Mouse (Mus musculus) embryonic facial prominence, embryonic 13.5 days (tissue): ENCODE data around the gene Coasy. TPM values are rescaled to one million over a fixed set of nuclear protein-coding genes. Genes with fewer than 3 reads are reported as not detected.

Experiments used
- ATAC-seq: fragments of 200-750 bp; cut with Nextera tagmentation; 2 replicates; pipeline ENCODE4 v1.8.0; 2017; ENCODE audit warnings: low read depth; ENCODE audit not compliant: insufficient number of reproducible peaks, insufficient read depth, low FRiP score, low TSS enrichment
- H3K27ac ChIP-seq: fragments of 300-500 bp; sonication (generic); 2 replicates; pipeline ENCODE4 v1.5.1; 2015; ENCODE audit warnings: moderate library complexity, mild to moderate bottlenecking, inconsistent platforms
- H3K27me3 ChIP-seq: fragments of 300-500 bp; sonication (generic); 2 replicates; pipeline ENCODE4 v1.6.1; 2015; ENCODE audit warnings: mild to moderate bottlenecking, inconsistent platforms
- H3K36me3 ChIP-seq: fragments of 300-500 bp; sonication (generic); 2 replicates; pipeline ENCODE4 v1.6.1; 2015; ENCODE audit warnings: mild to moderate bottlenecking, inconsistent platforms
- H3K4me1 ChIP-seq: fragments of 300-500 bp; sonication (generic); 2 replicates; pipeline ENCODE4 v1.6.1; 2015; ENCODE audit warnings: inconsistent platforms
- H3K4me2 ChIP-seq: fragments of 300-500 bp; sonication (generic); 2 replicates; pipeline ENCODE4 v1.6.1; 2015; ENCODE audit warnings: moderate library complexity, mild to moderate bottlenecking, inconsistent platforms
- H3K4me3 ChIP-seq: fragments of 300-500 bp; sonication (generic); 2 replicates; pipeline ENCODE4 v1.5.1; 2015; ENCODE audit warnings: mild to moderate bottlenecking, inconsistent platforms
- H3K9ac ChIP-seq: fragments of 300-500 bp; sonication (generic); 2 replicates; pipeline ENCODE4 v1.6.1; 2015; ENCODE audit warnings: mild to moderate bottlenecking, inconsistent platforms
- H3K9me3 ChIP-seq: fragments of 300-500 bp; sonication (generic); 2 replicates; pipeline ENCODE4 v1.6.1; 2016; ENCODE audit warnings: inconsistent platforms
- WGBS: fragments of 180-500 bp; shearing (Covaris S2); methylation state at CpG from one replicate; pipeline ENCODE4 v1.1.7; 2015; ENCODE audit warnings: mixed read lengths; 5-methylcytosine and 5-hydroxymethylcytosine counted together
- polyA plus RNA-seq: library from polyadenylated mRNA; unstranded; fragments of >200 nt; fragmentation: Nextera tagmentation; extraction: Ambion mirVana; gene quantifications from 2 replicates; pipeline ENCODE4 v1.2.1, GENCODE M21; 2015

Gene Coasy
- polyA plus RNA-seq, 1 experiment from 2014 or later = 43.8 TPM

DNA sequence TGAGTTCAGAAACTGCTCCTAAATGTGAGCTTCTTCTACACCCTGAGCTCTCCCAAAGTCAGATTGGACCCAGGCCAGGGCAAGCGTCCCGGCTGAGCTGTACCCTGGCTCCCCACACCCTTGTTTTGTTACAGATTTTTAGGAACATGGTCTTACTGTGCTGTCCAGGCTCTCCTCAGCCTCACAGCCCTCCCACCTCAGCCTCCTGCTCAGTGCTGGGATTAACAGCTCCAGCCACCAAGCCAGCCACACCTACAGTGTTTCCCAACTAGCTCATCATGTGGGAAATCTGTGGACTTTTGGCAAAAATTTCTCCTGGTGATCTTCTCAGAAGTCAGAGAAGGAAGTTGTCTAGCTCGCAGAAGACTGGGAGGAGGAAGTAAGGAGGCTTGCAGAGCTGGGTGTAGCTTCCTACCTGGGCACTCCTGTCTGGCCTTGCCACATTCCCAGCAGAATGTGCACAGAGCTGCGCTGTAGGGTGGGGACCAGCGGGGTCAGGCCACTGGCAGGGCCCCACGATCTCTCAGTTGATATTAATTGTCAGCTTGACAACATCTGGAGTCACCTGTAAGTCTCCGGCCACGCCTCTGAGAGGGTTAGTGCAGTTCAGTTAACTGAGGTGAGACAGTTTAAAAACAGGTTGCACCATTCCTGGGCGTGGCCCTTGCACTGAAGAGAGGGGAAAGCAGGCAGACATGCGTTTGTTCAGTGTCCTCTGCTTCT is 29.5 kb upstream of the Coasy start:
- Histone ChIP-seq H3K9me3 (no peaks in the 10 kb centered on the region), H3K4me1 (no peaks in the 10 kb centered on the region), H3K27me3 (no peaks in the 10 kb centered on the region), H3K36me3 (peaks cover 74% of the 10 kb centered on the region), H3K27ac (no peak overlapping the region), H3K9ac (no peak overlapping the region), H3K4me2 (no peak overlapping the region), H3K4me3 (no peak overlapping the region)
- 89% methylated on average over 10 of the region's 10 CpGs for WGBS
- ATAC-seq = no peak

DNA sequence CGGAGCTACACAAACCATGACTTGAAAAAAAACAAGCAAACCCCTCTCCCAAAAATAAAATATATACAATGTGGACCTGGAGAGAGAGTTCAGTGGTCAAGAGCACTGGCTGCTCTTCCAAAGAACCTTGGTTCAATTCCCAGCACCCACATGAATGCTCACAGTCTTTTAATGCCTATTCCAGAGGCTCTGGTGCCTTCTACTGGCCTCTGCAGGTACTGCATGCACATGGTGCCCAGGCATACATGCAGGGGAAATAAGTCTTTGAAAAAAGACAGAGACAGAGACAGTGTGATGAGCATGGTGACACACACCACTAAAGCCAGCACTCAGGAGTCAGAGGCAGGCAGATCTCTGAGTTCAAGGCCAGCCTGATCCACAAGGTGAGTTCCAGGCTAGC is 28.4 kb upstream of the Coasy start:
- Histone ChIP-seq H3K9ac (no peak overlapping the region), H3K4me1 (peaks cover 3% of the 10 kb centered on the region; the same call in 1 of the 2 replicates), H3K36me3 (peaks cover 65% of the 10 kb centered on the region), H3K4me2 (no peak overlapping the region), H3K27ac (no peak overlapping the region), H3K4me3 (no peak overlapping the region), H3K9me3 (no peaks in the 10 kb centered on the region), H3K27me3 (no peaks in the 10 kb centered on the region)
- no peak for ATAC-seq
- WGBS = 97% methylated on average over 1 of the region's 1 CpGs

DNA sequence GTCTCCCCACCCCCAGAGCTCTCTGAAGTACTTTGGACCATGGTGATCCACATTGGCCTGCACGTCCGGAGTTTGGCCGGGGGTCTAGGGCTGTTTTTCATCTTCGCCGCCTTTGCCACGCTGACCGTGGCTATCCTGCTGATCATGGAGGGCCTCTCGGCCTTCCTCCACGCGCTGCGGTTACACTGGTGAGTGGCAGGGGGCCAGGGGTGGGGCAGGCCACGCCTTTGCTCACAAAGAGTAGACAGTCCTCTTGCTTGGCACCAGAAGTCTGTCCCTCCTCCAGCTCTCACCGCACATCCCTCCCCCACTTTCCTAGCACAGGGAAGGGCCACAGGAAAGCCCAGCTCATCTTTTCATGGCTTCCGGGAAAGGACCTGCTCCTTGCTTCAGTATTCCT is 26.9 kb upstream of the Coasy start:
- ATAC-seq = no peak

DNA sequence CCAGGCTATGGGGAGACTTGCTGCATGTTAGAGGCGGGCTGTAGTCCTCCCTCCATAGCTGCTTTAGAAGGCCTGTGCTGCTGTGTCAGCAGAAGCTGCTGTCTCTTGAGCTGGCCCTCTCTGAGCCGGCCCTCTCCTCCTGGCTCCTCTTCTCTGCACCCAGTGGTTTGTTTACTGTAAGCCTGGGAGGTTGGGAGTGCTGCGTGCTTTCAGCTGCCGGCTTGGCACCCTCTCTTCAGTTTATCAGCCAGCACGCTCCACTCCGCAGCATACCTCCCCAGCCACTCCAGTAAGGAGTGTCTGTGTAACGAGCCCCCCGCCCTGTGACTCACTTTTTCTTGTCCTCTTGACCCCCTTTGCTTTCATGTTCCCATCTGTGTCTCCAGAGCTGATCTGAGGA is 25.5 kb upstream of the Coasy start:
- Histone ChIP-seq H3K4me3 (no peak overlapping the region), H3K27me3 (no peaks in the 10 kb centered on the region), H3K9me3 (no peaks in the 10 kb centered on the region), H3K4me1 (peaks cover 26% of the 10 kb centered on the region), H3K4me2 (no peak overlapping the region), H3K9ac (0 out of 2 replicates have a peak overlapping the region, but pooled peaks have one; percentile 36), H3K27ac (0 out of 2 replicates have a peak overlapping the region, but pooled peaks have one; percentile 22), H3K36me3 (peaks cover 42% of the 10 kb centered on the region)
- ATAC-seq = no peak
- WGBS = 58% methylated on average over 8 of the region's 8 CpGs

More for the DNA sequence above, 26.9 kb upstream of the Coasy start:
- Histone ChIP-seq H3K4me1 (peaks cover 13% of the 10 kb centered on the region), H3K9me3 (no peaks in the 10 kb centered on the region), H3K36me3 (peaks cover 51% of the 10 kb centered on the region), H3K4me2 (no peak overlapping the region), H3K27me3 (no peaks in the 10 kb centered on the region), H3K27ac (no peak overlapping the region), H3K4me3 (no peak overlapping the region), H3K9ac (0 out of 2 replicates have a peak overlapping the region, but pooled peaks have one; percentile 36)
- 78% methylated on average over 14 of the region's 14 CpGs for WGBS

DNA sequence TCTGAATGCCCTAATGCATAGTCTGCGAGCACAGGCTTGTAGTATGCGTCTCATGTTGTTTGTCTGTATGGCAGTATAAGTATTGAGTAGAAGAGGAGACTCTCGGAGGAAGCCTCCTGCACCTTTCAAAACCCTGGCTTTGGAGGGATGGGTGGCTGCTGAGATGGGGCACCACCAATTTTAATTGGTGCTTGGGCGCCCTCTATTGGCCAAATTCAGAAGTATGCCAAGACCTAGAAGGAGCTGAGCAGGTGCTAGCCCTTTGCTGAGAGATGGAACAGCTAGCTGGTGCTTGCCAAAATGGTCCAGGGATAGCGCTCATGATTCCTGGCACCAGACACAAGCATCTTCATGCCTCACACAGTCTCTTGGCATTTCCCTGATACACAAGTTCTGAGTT is 24.5 kb upstream of the Coasy start:
- no peak overlapping the region for H3K4me3 ChIP-seq
- H3K27ac ChIP-seq = no peak overlapping the region
- WGBS = 37% methylated on average over 5 of the region's 5 CpGs
- peaks cover 42% of the 10 kb centered on the region for H3K36me3 ChIP-seq
- no peaks in the 10 kb centered on the region for H3K27me3 ChIP-seq
- no peaks in the 10 kb centered on the region for H3K9me3 ChIP-seq
- H3K4me1 ChIP-seq = peaks cover 31% of the 10 kb centered on the region
- H3K9ac ChIP-seq = no peak overlapping the region
- H3K4me2 ChIP-seq = no peak overlapping the region
- no peak for ATAC-seq

DNA sequence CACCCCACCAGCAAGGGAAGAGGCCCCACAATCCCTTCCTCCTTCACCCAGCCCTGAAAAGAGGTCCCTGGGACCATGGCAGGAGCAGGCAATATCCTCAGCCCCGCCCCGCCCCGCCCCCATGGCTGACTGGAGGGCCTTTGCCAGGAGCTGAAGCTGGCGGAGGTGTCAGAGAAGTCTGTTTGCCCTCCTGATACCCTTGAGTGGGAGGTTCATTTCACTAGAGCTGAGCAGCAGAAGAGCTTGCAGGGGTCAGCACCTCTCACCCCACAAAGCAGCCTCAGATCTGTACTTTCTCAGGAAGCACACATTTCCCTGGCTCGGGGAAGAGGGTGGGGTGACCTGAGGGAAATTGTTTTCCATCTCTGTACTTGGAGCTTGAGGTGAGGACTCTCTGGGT is 23.6 kb upstream of the Coasy start:
- H3K4me1 ChIP-seq = peaks cover 40% of the 10 kb centered on the region
- no peak overlapping the region for H3K27ac ChIP-seq
- H3K4me3 ChIP-seq = no peak overlapping the region
- H3K9ac ChIP-seq = no peak overlapping the region
- H3K9me3 ChIP-seq = no peaks in the 10 kb centered on the region
- H3K27me3 ChIP-seq = no peaks in the 10 kb centered on the region
- no peak overlapping the region for H3K4me2 ChIP-seq
- H3K36me3 ChIP-seq = peaks cover 36% of the 10 kb centered on the region
- 77% methylated on average over 5 of the region's 5 CpGs for WGBS
- ATAC-seq = no peak

DNA sequence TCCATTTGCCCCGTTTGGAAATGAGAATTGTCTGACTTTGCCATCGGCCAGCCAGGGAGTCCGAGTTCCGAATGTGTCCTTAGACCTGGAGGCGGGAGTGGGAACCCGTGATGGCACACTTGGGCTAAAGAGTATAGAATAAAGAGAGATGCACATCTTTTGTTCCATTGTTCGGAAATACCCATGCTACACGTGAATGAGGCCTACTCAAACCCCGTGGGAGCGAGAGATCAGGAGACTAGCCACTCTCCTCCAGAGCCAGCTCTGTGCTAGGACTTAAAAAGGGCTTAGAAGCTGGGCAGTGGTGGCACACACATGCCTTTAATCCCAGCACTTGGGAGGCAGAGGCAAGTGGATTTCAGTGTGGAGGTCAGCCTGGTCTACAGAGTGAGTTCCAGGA is 22.9 kb upstream of the Coasy start:
- H3K27ac ChIP-seq = peak overlapping the region; percentile 96
- H3K4me3 ChIP-seq = no peak overlapping the region
- no peaks in the 10 kb centered on the region for H3K27me3 ChIP-seq
- no peaks in the 10 kb centered on the region for H3K9me3 ChIP-seq
- no peak overlapping the region for H3K4me2 ChIP-seq
- ATAC-seq = no peak
- peaks cover 35% of the 10 kb centered on the region for H3K36me3 ChIP-seq
- peaks cover 48% of the 10 kb centered on the region for H3K4me1 ChIP-seq
- no peak overlapping the region for H3K9ac ChIP-seq
- 86% methylated on average over 10 of the region's 10 CpGs for WGBS

DNA sequence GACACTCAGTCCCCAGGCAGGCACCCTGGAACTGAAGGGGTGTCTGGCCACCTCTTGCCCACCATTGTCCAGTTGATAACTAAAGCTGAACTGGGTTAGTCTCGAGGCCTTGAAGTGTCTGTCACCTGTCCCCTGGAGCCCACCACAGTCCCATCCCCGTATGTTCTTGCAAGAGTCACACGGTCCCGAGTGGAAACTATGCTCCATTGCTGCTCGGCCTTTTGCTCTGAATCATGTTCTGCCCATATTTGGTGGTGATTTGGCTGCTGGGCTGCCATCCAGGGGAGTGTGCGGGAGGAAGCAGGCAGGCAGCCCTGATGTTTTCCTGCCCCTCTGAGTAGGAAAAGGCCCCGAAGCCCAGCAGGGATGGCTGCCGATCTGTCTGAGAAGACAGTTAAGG is 22.2 kb upstream of the Coasy start:
- 46% methylated on average over 8 of the region's 8 CpGs for WGBS
- H3K27ac ChIP-seq = peak overlapping the region; percentile 96
- no peak overlapping the region for H3K4me2 ChIP-seq
- ATAC-seq = no peak
- H3K4me3 ChIP-seq = no peak overlapping the region
- no peak overlapping the region for H3K9ac ChIP-seq
- H3K4me1 ChIP-seq = peaks cover 49% of the 10 kb centered on the region
- peaks cover 31% of the 10 kb centered on the region for H3K36me3 ChIP-seq
- H3K9me3 ChIP-seq = no peaks in the 10 kb centered on the region
- no peaks in the 10 kb centered on the region for H3K27me3 ChIP-seq

DNA sequence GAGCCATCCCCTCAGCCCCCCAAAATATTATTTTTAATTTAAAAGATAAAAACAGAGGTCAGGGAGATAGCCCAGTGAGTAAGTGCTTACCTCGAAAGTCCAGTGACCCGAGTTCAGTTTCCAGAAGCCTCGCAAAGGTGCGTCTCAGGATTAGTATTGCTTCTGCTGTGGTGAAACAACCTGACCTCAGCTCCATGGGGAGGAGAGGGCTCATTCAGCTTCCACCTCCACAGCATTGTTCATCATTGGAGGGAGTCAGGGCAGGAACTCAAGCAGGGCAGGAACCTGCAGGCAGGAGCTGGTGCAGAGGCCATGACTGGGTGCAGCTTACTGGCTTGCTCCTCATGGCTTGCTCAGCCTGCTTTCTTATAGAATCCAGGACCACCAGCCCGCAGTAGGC is 21.3 kb upstream of the Coasy start:
- H3K9me3 ChIP-seq = no peaks in the 10 kb centered on the region
- H3K27me3 ChIP-seq = no peaks in the 10 kb centered on the region
- H3K36me3 ChIP-seq = peaks cover 26% of the 10 kb centered on the region
- H3K27ac ChIP-seq = peak overlapping the region; percentile 96
- WGBS = 82% methylated on average over 5 of the region's 5 CpGs
- peaks cover 49% of the 10 kb centered on the region for H3K4me1 ChIP-seq
- no peak overlapping the region for H3K9ac ChIP-seq
- H3K4me3 ChIP-seq = no peak overlapping the region
- ATAC-seq = no peak
- H3K4me2 ChIP-seq = no peak overlapping the region

DNA sequence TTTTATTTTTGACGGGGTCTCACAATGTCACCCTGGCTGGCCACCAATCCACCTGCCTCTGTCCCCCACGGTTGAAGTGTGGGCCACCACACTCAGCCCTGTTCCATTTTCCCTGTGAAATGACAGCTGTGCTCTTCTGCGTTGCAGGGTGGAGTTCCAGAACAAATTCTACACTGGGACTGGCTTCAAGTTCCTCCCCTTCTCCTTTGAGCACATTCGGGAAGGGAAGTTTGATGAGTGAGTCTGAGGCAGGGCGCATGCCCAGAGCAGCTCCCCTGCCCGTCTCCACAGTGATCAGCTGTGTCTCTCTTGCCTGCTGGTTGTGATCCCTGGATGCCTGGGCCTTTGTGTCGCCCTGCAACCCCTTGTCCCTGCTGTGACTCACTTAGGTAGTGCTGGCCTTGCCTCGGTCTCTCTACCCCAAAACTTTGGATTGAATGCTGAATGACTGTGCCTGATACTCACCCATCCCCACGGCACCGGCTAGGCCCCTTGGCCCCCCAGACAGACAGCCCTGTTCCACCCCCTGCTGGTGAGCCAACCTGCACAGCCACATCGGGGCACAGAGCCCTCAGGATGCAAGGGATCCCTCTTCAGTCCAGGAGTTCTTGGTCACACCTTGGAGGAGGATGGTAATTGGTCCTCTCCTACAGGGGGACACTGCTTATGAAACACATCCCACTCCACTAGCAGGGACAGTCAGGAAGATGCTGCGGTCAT is 20.0 kb upstream of the Coasy start:
- ATAC-seq = no peak
- no peaks in the 10 kb centered on the region for H3K9me3 ChIP-seq
- H3K4me3 ChIP-seq = no peak overlapping the region
- no peak overlapping the region for H3K9ac ChIP-seq
- 77% methylated on average over 12 of the region's 12 CpGs for WGBS
- peak overlapping the region; percentile 48 for H3K27ac ChIP-seq
- no peaks in the 10 kb centered on the region for H3K27me3 ChIP-seq
- peaks cover 17% of the 10 kb centered on the region for H3K36me3 ChIP-seq
- no peak overlapping the region for H3K4me2 ChIP-seq
- peaks cover 55% of the 10 kb centered on the region for H3K4me1 ChIP-seq

DNA sequence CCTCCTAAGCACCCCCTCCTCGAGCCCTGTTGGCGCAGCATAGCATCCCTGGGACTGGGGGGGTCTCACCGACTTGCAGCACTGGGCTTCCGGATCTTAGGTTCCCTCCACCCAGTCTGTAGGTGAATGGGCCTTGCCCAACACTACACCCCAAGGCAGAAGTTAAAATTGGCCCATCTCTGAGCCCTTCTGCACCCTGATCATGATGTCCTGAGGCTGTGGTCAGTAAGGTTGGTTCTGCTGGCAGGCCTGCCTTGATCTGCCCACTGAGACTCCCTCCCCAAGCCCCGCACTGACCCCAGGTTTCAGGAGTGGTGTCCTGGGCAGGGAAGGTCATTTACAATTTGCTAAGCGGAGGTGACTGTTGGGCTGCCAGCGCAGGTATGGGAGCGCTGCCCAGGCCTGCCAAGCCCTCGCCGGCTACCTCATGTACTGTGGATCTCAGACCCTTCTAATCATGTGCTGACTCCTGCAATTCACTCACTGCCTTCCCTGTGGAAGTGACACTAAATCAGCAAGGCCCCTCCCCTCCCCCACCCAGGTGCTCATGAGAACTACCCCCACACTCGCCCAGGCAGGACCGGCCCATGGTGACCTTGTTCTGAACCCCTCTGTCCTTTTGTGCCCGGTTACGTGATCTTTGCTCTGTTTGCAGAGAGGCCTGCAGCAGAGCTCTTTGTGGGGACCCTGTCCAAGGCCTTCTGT is 19.2 kb upstream of the Coasy start:
- peak overlapping the region; percentile 89 for H3K27ac ChIP-seq
- H3K4me3 ChIP-seq = no peak overlapping the region
- 0 out of 2 replicates have a peak overlapping the region, but pooled peaks have one; percentile 20 for H3K4me2 ChIP-seq
- peaks cover 55% of the 10 kb centered on the region for H3K4me1 ChIP-seq
- no peak for ATAC-seq
- H3K27me3 ChIP-seq = no peaks in the 10 kb centered on the region
- peaks cover 15% of the 10 kb centered on the region for H3K36me3 ChIP-seq
- H3K9ac ChIP-seq = peak overlapping the region; percentile 54; the same call in 1 of the 2 replicates
- no peaks in the 10 kb centered on the region for H3K9me3 ChIP-seq
- WGBS = 72% methylated on average over 14 of the region's 14 CpGs
